Mouse (Mus musculus) spleen, adult 2 months (tissue): ENCODE results near the gene Chst12. TPM values are rescaled to one million over a fixed set of nuclear protein-coding genes. Genes with fewer than 3 reads are reported as not detected.

Experiments used
- DNase-seq, 2 experiments: peaks; one replicate each; pipeline versions ENCODE4 v3.0.0 to v3.0.0-alpha.2; 2012 to 2021; ENCODE audit warnings: low spot score in 2 of 2, low read depth in 1 of 2
- H3K27ac ChIP-seq: fragments of 200-500 bp; 2 replicates; pipeline ENCODE4 v1.5.1; 2012; ENCODE audit warnings: low read length, inconsistent platforms; ENCODE audit not compliant: insufficient read depth
- H3K27me3 ChIP-seq: fragments of 200-500 bp; 2 replicates; pipeline ENCODE4 v1.6.1; 2012; ENCODE audit warnings: mild to moderate bottlenecking, moderate library complexity, low read length, inconsistent platforms; ENCODE audit not compliant: control insufficient read depth, insufficient read depth
- H3K36me3 ChIP-seq: fragments of 200-500 bp; 2 replicates; pipeline ENCODE4 v1.6.1; 2012; ENCODE audit warnings: mild to moderate bottlenecking, low read length, inconsistent platforms; ENCODE audit not compliant: control insufficient read depth, insufficient read depth
- H3K4me1 ChIP-seq: fragments of 200-500 bp; 2 replicates; pipeline ENCODE4 v1.6.1; 2011; ENCODE audit warnings: inconsistent platforms; ENCODE audit not compliant: control insufficient read depth, insufficient read depth, insufficient read length
- H3K4me3 ChIP-seq: fragments of 200-500 bp; 2 replicates; pipeline ENCODE4 v1.5.1; 2011; ENCODE audit warnings: mild to moderate bottlenecking, inconsistent platforms; ENCODE audit not compliant: insufficient read depth, insufficient read length; ENCODE audit errors: extremely low read depth
- CTCF ChIP-seq: fragments of 200-500 bp; IDR thresholded peaks from 2 replicates; pipeline ENCODE4 v1.5.1; 2011; ENCODE audit warnings: mild to moderate bottlenecking, inconsistent platforms; ENCODE audit not compliant: insufficient read depth, insufficient read length, insufficient replicate concordance; ENCODE audit errors: extremely low read depth
- POLR2A ChIP-seq: fragments of 200-500 bp; IDR thresholded peaks from 2 replicates; pipeline ENCODE4 v1.6.1; 2011; ENCODE audit warnings: low read depth, low read length, inconsistent platforms
- WGBS: fragments of 180-500 bp; shearing (Covaris S2); methylation state at CpG from one replicate; pipeline ENCODE4 v1.1.7; 2018; 5-methylcytosine and 5-hydroxymethylcytosine counted together
- polyA plus RNA-seq: library from polyadenylated mRNA; depleted of rRNA; stranded (reverse); fragments of >200 nt; gene quantifications from 2 replicates; pipeline ENCODE4 v1.2.3, GENCODE M21; 2012

Chst12 gene
- polyA plus RNA-seq, 1 experiment = 28.0 TPM

- WGBS = 62% methylated on average over 21 of the region's 21 CpGs
- Histone ChIP-seq H3K36me3 (no peaks in the 10 kb centered on the region), H3K4me1 (peaks cover 25% of the 10 kb centered on the region), H3K4me3 (no peak overlapping the region), H3K27me3 (no peaks in the 10 kb centered on the region), H3K27ac (no peak overlapping the region)
- no peak for DNase-seq
- no peak for TF ChIP-seq POLR2A
- no peak for TF ChIP-seq CTCF
These were observed 12.0 kb downstream of the Chst12 start for GRCm38 (mm10) chr5:140517159-140517920.

GRCm38 (mm10) chr5:140517921-140518230 is 12.5 kb downstream of the Chst12 start:
- TF ChIP-seq CTCF = no peak
- TF ChIP-seq POLR2A = no peak
- no peaks in the 10 kb centered on the region for H3K36me3 ChIP-seq
- no peak for DNase-seq
- no peak overlapping the region for H3K27ac ChIP-seq
- H3K4me1 ChIP-seq = peaks cover 25% of the 10 kb centered on the region
- no peaks in the 10 kb centered on the region for H3K27me3 ChIP-seq
- H3K4me3 ChIP-seq = no peak overlapping the region
- 29% methylated on average over 4 of the region's 4 CpGs for WGBS

- Histone ChIP-seq H3K27me3 (no peaks in the 10 kb centered on the region), H3K36me3 (peaks cover 16% of the 10 kb centered on the region), H3K4me3 (no peak overlapping the region), H3K4me1 (peaks cover 7% of the 10 kb centered on the region; the same call in 1 of the 2 replicates), H3K27ac (no peak overlapping the region)
- 74% methylated on average over 1 of the region's 1 CpGs for WGBS
- no peak for TF ChIP-seq CTCF
- TF ChIP-seq POLR2A = no peak
- DNase-seq = no peak
These were observed 15.8 kb downstream of the Chst12 start for GRCm38 (mm10) chr5:140521196-140521595.

- H3K27me3 ChIP-seq = no peaks in the 10 kb centered on the region
- WGBS = 94% methylated on average over 2 of the region's 2 CpGs
- no peak for TF ChIP-seq CTCF
- TF ChIP-seq POLR2A = no peak
- no peak for DNase-seq
- peaks cover 24% of the 10 kb centered on the region for H3K36me3 ChIP-seq
- no peaks in the 10 kb centered on the region for H3K4me1 ChIP-seq
- no peak overlapping the region for H3K4me3 ChIP-seq
- no peak overlapping the region for H3K27ac ChIP-seq
These were observed 21.4 kb downstream of the Chst12 start for GRCm38 (mm10) chr5:140526754-140527153.

GRCm38 (mm10) chr5:140538111-140538683 is 32.8 kb downstream of the Chst12 start:
- 81% methylated on average over 13 of the region's 13 CpGs for whole genome bisulfite sequencing
- H3K27ac ChIP-seq = no peak overlapping the region

GRCm38 (mm10) chr5:140540106-140540505 is 34.8 kb downstream of the Chst12 start:
- TF ChIP-seq CTCF (peak; percentile 89; the same call in 1 of the 2 replicates), POLR2A (no peak)
- WGBS = 18% methylated on average over 8 of the region's 8 CpGs

More at GRCm38 (mm10) chr5:140538111-140538683, 32.8 kb downstream of the Chst12 start:
- Histone ChIP-seq H3K4me1 (peaks cover 2% of the 10 kb centered on the region; the same call in 1 of the 2 replicates), H3K36me3 (no peaks in the 10 kb centered on the region), H3K4me3 (no peak overlapping the region), H3K27me3 (no peaks in the 10 kb centered on the region)
- no peak for DNase-seq
- TF ChIP-seq CTCF (no peak), POLR2A (no peak)

More at GRCm38 (mm10) chr5:140540106-140540505, 34.8 kb downstream of the Chst12 start:
- no peak overlapping the region for H3K4me3 ChIP-seq
- no peak overlapping the region for H3K27ac ChIP-seq
- H3K27me3 ChIP-seq = no peaks in the 10 kb centered on the region
- H3K4me1 ChIP-seq = peaks cover 2% of the 10 kb centered on the region; the same call in 1 of the 2 replicates
- DNase-seq = peak; percentile 58 to 78
- H3K36me3 ChIP-seq = no peaks in the 10 kb centered on the region
